Mouse (Mus musculus) left cerebral cortex, adult 11 months (tissue): ENCODE results near the gene Zfp119b.

Experiments
- DNase-seq: peaks from one replicate; pipeline ENCODE4 v3.0.0; 2022; ENCODE audit warnings: low spot score

Gene Zfp119b

DNA sequence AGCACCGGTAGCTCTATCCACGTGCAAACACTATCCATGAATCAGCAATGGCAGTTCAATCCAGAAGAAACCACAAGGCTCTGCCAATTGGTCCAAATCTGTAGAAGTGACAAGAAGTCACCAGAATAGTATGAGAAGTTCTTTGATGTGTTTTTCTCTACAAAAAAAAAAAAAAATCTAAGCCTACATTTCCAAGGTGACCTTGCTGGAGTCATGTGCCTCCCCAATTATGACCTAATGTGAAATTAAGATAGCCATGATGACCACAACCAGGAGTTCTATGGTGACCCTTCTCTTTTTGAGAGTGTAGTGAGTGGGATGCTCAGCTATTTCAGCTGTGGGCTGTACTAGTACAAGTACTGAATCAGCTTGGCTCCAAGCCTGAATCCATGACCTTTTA is at the start of gene Zfp119b:
Gene Zfp119b, minus strand, starts transcription at position 101 of the 400 bp plus-strand sequence.
- no peak for DNase-seq

DNA sequence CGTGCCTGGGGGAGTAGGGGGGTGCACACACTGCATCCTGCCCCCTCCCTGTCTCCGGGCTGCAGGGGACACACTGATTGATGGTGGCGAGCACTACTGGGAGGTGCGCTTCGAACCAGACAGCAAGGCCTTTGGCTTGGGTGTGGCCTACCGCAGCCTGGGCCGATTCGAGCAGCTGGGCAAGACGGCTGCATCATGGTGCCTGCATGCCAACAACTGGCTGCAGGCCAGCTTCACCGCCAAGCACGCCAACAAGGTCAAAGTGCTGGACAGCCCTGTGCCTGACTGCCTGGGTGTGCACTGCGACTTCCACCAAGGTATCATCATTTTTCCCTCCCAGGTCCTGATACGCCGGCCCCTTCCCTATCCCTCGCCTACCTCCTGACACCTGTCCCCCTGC is 46.7 kb upstream of the Zfp119b start:
- no peak for DNase-seq

DNA sequence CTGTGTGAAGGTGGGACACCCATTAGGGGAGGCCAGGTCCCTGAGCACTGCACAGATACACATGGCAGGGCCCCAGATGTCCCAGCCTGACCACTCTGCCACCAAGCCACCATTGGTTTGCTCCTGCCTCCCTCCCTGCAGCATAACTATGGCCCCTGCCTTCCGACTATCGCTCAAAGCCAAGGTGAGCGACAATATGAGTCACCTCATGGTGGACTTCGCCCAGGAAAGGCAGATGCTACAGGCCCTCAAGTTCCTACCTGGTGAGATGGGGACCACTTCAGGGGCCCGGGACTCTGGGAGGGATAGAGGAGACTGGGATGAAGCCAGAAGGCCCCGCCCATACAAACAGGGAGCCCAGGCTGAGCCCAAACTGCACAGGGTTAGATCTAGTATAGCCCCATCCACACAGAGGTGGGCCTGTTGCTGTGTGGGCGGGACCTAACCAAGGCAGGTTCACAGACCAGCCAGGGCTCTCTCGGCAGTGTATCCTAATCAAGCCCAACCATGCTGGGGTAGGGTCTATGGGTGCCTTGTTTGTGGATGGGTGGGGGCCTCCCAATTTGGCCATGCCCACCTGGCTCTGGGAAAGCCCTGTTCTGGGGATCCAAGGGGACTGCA is 41.1 kb upstream of the Zfp119b start:
- DNase-seq = no peak

DNA sequence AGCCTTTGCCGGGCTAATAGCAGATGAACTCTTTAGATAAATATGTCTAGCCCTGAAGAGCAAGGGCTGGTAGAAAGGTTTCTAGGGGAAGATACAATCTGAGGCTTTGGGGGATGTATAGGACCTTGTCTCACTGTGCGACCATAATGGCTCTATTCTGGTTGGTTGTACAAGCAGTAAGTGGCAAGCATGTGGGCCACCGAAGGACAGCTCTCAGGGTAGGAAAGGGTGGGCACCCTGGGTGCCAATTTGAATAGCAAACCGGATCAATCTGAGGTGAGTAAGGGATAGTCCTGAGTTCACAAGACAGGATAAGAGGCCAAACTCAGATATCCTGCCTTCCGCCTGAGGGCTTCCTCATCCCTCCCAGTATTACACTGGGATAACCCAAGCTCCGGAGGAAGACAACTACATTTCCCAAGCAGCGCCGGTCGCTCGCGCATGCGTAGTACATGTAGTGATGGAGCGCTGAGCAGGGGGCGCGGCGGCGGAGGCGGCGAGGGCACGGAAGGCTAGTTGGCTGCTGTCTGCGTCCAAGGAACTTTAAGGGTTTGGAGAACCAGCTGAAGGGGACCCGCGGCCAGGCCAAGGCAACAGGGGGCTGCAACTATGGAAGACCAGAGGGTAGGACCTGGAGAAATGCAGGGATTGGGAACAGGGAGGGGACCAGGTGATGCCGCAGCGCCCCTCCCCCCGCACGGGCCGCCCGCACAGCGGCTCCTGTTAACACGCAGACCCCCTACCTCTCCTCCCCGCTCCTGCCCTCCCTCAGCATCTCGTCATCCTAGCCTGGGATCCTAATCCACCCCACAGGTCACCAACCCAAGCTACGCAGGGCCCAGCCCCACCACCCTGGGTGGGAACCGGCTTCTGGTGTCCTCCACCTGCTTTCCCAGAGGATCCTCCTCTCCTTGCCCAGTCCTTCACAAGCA is 37.0 kb upstream of the Zfp119b start, which contains the start of gene Fsd1:
Gene Fsd1, plus strand, starts transcription at position 480 of the 932 bp plus-strand sequence.
- no peak for DNase-seq

DNA sequence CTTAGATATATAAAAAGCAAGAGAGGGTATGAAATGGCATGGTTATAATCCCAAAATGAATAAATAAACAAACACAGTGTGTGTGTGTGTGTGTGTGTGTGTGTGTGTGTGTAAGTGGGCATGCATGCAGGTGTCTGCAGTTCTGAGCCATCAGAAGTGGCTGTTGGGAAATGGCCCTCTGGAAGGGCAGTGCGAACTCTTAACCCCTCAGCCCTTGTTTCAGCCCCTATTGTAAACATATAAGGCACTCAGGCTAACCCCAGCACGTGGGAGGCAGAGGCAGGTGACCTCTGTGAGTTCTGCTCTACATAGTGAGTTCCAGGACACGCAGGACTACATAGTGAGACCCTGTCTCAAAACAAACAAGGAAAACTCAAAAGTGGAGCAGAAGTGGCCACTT is 28.0 kb upstream of the Zfp119b start:
- DNase-seq = no peak

DNA sequence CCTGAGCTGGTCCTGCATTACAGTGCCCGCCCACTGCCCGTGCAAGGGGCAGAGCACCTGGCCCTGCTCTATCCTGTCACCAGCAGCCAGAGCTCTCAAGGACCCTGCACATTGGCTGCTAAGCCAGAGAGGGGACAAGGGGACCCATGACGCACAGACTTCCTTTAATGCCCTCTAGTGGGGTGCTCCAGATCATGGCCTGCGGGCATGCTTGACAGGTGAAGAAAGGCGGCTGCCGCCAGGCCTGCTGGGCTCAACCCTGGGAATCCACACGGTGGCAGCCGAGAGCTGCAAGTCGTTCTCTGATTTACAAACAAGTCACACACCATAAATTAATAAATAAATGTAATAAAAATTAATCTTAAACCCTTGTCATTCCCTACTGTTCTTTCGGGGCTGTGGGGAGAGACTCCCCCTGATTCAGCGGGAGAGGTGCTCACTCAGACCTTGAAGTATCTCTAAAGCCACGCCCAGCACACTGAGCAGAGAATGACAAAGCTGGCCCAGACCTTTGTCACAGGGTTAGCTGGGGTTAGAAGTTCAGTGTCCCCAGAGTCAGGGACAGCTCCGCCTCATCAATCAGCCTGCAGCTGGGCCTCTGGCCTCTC is 27.1 kb upstream of the Zfp119b start:
- no peak for DNase-seq

DNA sequence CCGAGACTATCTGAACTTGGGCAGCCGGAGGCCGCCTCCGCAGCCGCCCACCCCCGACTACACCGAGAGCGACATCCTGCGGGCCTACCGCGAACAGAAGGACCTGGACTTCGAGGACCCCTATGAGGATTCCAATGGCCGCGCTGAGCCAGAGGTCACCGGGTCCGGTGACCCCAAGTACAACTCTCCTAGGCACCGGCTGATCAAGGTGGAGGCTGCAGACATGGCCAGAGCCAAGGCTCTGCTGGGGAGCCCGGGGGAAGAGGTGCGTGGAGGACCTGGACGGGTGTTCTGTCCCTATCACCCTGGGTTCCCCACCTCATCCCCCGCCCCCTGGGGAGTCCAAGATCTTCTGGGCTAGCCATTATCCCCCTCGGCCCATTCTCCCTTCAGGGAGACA is 22.2 kb upstream of the Zfp119b start:
- DNase-seq = no peak

DNA sequence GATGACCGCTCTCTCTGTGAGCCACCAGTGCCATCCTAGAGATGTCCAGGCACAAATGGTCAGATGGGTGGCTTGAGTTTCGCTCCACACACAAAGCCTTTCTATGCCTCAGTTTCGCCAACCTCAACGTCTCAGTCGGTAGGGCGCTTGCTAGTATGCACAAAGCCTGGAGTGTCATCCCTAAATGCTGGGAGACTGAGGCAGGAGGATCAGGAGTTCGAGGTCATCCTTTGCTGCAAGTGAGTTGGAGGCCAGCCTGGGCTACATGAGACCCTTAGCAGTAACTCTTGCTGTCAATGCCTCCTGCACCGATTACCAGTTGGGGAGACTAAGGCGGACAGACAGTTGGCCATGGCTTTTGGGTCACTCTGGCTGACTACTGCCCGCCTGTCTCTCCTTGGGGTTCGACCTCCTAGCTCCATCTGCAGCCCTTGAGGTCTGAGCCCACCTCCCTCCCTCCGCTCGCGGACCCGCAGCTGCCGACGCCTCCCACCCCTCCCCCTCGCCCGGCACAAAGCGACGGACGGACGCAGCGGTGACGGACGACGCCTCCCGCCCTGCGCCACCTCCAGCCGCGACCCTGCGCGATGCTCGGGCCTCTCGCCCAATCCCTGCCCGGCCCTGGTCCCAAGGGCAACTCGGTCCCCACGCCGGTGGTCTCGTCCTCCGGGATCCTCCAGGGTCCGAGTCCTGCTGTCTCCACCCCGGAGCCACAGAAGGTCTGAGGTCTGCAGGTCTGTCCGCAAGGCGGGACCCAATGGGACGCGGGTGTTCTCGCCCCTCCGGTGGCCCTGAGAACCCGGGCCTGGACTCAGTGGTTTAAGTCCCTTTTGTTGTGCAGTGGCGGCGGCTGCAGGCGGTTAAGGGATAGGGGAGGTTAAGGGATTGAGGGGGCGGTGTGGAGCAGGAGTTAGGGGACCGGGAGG is 20.9 kb upstream of the Zfp119b start, which contains the start of gene Shd:
Gene Shd, plus strand, starts transcription at position 502 of the 926 bp plus-strand sequence.
- no peak for DNase-seq

DNA sequence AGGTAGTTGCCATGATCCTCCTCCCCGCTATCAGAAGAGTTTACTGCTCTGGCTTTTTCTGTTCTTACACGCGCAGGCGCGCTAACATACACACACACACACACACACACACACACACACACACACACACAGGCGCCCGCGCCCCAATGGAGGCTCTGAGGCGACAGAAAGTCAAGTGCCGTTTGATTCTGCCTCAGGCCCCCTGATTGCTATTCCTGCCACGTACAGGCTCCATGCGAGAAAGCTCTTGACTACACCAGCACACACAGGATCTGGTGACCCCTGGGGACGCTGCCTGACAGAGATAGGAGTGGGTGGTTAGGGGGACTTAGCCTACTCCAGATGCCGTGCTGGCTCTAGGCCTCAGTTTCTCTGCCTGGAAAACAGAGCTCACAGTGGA is 20.3 kb upstream of the Zfp119b start:
- no peak for DNase-seq

DNA sequence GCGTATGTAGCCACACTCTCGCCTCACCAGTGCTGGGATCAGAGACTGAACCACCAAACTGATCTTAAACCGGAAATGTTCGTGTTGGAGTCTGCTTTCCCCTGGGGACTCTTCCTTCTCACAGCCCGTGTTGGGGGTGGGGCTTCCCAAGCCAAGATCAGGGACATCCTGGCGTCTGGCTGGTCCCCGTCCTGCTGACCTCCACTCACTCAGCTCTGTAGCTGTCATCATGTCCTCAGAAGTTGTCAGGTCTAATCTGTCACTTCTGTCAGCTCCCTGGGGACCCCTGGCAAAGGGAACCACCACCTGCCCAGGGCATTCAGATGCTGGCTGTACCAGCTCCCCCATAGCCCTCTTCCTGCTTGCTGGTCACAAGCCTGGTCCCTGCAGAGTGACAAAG is 18.9 kb upstream of the Zfp119b start:
- DNase-seq = no peak

DNA sequence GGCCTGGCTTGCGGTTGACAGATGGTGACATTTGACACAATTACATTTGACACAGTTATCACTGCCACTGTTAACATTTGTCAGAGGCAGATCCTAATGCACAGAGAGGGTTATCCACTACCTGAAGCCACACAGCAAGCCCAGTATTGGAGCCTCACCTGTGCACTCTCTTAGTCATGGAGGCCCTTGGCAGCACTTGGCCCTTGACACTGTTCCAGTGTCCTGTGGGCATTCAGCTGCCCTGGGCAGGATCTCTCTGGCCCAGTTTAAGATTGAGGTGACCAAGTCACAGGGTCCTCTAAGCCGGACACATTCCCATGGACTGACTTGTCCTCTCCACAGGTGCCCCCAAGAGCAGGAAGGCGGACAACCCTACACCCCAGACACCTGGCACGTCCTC is 17.9 kb upstream of the Zfp119b start:
- no peak for DNase-seq

DNA sequence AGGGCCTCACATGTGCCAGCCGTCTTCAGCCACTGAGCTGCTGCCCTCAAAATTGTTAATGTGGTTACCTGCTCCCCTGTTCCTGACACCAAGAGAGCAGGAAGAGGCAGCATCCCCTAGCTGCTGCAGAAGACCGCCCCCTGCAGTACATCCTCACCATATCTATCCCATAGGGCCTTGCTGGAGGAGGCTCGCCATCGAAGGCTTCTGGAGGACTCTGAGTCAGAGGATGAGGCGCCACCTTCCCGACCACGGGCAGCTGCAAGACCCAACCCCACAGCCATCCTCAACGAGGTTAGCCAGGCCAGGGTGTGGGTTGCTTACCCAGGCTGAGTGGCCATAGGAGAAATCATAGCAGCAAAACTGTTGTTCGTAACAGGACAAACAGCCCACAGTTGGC is 15.7 kb upstream of the Zfp119b start:
- DNase-seq = no peak

DNA sequence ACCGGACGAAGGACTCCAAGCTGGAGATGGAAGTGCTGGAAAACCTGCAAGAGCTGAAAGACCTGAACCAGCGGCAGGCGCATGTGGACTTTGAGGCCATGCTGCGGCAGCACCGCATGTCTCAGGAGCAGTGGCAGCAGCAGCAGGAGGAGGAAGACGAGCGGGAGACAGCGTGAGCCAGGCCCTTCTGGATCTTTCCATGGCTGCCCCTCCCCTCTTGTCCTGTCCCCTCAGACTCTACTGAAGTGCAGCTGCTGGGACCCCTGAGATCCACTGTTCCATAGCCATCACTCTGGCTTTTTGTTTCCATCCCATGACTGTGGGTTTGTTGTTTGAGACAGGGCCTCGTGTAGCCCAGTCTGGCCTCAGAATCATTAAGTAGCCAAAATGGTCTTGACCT is 15.2 kb upstream of the Zfp119b start:
- no peak for DNase-seq

DNA sequence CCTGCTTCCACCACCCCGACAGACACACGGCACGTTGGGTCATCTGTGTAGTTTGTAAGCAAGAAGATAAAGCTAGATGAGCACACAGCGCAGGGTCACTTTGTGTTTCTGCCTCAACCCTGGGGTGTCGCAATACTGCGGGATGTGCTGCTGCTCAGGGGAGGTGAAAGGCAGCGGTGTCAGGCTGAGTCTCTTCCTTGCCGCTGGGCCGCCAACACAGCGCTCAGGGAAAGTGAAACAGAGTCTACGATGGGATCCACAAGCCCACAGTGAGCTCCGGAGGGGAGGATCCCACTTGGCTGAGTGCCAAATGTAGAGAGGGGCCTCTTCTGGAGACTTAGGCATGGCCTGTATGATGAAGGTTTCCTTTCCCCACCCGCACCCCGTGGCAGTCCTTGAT is 13.9 kb upstream of the Zfp119b start:
- no peak for DNase-seq

DNA sequence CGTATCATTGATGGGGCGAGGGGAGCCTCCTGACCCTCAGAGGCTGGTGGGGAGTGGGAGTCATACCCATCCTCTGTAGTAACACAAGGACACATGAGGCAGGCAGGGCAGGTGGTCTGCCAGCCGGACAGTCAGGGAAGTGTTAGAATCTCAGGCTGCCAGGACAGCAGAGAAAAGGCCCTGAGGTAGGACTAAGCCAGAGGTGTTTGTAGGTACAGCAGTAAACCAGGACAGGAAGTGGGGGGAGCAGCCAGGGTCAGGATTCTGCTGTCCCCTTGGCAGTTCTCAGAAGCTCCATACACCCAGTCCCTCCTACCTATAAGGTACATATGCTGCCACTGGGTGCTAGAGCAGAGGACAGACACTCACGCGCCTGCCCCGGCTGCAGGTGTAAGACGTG is 12.3 kb upstream of the Zfp119b start:
- no peak for DNase-seq

DNA sequence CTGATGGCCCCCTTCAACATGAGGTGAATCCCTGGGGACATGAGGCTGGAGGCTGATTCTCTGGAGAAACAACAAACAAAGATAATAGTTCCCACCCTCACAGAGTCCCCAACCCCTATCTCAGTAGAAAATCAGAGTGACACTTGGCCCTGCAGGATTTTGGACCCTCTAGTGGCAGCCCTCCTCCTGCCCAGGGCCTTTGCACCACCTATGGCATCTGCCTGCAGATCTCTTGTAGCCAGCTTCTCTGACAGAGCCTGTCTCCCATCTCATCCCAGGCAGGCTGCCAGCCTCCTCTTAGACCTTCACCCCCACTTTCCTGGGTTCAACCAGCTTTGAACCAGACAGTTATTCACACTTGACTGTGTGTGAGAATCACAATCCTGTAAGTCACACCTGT is 11.5 kb upstream of the Zfp119b start:
- no peak for DNase-seq

DNA sequence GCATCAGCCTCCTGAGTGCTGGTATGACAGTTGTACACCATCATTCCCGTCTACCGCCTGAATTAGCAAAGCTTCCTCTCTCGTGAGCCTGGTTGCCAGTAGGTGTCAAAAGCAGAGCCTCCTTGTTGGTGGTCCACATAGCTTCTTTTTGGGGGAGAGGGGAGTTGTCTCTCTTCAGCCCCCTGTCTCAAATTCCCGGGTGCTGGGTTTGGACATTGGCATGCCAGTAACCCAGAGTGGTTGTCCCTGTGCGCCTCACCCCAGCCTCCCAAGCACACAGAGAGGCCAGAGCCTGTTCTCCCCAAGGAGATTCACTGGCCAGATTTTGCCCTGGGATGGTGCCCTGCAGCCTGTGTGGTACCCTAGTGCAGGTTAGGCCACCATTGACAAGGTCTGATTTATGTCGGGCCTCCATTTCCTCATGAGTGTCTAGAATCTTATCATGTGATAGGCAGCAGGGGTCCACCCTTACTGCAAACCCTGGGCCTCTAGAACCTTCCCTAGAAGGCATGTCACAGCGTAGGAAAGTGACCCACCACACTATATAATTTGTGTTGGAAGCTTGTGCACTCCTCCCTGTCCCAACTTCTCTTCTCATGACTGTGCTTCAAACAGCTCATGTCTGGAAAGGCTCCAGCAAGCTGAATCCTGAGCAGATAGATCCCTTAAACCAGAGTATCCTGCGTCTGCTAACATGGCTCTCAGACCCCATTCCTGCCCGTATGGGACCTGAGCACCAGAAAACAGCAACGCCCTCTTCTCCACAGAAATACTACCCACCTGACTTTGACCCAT is 10.8 kb upstream of the Zfp119b start:
- no peak for DNase-seq

DNA sequence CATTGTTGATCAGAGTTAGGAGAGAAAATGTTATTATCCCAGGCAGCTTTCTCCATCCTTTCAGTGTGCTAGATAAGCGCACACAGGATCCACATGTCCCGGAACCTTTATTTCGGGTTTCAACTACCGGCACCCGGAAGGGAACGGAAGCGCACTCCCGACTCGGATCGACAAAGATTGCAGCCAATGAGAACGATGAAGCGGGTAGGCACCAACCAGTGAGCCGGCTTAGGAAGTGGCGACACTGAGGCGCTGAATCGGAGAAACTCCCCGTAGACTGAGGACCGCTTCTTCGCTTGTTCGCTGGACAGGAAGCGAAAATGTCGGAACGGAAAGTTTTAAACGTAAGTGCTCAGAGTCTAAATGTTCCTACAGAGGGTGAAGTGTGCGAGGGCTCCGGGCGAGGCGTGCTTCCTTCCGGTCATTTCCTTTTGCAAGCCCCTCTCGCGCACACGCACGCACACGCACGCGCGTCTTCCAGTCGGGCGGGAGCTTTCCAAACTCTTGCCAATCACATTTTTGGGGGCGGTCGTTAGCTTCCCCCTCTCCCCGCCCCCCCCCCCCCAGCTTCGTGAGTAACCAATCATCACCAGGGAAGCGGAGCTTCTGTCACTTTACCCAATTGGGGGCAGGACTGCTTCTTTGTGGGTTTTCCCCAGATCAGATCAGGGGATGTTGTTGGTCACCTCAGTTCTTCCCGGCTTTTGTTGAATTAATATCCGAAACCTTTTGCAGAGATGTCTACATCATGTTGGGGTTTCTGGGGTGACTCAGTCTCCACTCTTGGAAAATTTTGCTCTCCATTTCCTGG is 9.8 kb upstream of the Zfp119b start, which contains the start of gene Yju2:
Gene Yju2, plus strand, starts transcription at position 182 of the 811 bp plus-strand sequence.
- peak; percentile 94 for DNase-seq

DNA sequence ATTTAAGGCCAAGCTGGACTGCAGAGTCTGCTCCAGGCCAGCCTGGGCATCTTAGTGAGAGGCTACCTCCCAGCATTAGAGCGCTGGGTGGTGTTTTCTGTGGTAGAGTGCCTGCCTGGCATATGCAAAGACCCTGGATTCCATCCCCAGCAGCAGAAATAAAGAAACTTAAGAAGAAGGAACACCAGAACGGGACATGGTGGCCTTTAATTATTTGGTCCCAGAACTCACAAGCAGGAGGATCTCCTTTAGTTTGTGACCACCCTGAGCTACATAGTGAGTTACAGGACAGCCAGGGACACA is 9.2 kb upstream of the Zfp119b start:
- no peak for DNase-seq
